In genomic region chr5:78621987-78622854, GRCm38 (mm10) we compare ENCODE assay signal across 11 mouse cellular contexts.
A peak's percentile ranks its signal among the peaks of the same experiment; 100 is the strongest.
DNase-seq lines count a peak whose midpoint lies in the region; ATAC-seq lines count a peak whose summit lies in the region.
"Had no signal": no experiment of that assay in that cellular context is flagged by ENCODE, and none has a peak within 500 bp of the region (broad histone marks: within the 10 kb centered on the region; RNA-seq: fewer than 3 reads in every experiment).

No protein-coding gene starts in this region.

- H3K4me3 ChIP-seq in forebrain, embryonic 14.5 days (ENCODE audit: low read depth, low read length), result no peak overlapping the region

- intact Hi-C loops in left cerebral cortex, postnatal 10 days (cut with DNase I), result no loop called here
- intact Hi-C loops in left cerebral cortex, postnatal 36 days (cut with DNase I), result no loop called here

- no peaks in the 10 kb centered on the region for H3K27me3 ChIP-seq in forebrain, embryonic 14.5 days (replicated peaks; ENCODE audit: control insufficient read depth, insufficient read depth, low read length)

- no peaks in the 10 kb centered on the region for H3K36me3 ChIP-seq in forebrain, embryonic 14.5 days (ENCODE audit: control insufficient read depth, insufficient read depth, low read length)

- DNase-seq in left cerebral cortex, postnatal 10 days (ENCODE audit: extremely low spot score in 1 of 2, low spot score in 2 of 2), result peak; percentile 28 to 34
- DNase-seq in left cerebral cortex, postnatal 36 days (ENCODE audit: low spot score in 2 of 2), result no peak
- peak; percentile 98 for DNase-seq in forebrain, embryonic 14.5 days (ENCODE audit: low spot score)
- peak; percentile 65 to 91 for DNase-seq in layer of hippocampus, postnatal 14 days (ENCODE audit: low spot score in 2 of 2)
- DNase-seq in right cerebral cortex, postnatal 14 days, result peak; percentile 14
- DNase-seq in kidney, adult 9 months, result no peak
- DNase-seq in heart, adult 9 months (ENCODE audit: low spot score in 2 of 2), result no peak
- no peak for DNase-seq in adrenal gland, adult 2 months
- DNase-seq: adrenal gland, postnatal 36 days; thymus, adult 18-20 months had no signal

- peak overlapping the region; percentile 82 for H3K27ac ChIP-seq in forebrain, embryonic 14.5 days (ENCODE audit: low read depth, low read length)
- H3K27ac ChIP-seq: macrophage had no signal

- no peak overlapping the region for H3K4me2 ChIP-seq in forebrain, embryonic 14.5 days (ENCODE audit: low read length)

- H3K9me3 ChIP-seq in forebrain, embryonic 14.5 days (replicated peaks; ENCODE audit: control insufficient read depth, low read length), result no peaks in the 10 kb centered on the region

- no peaks in the 10 kb centered on the region for H3K4me1 ChIP-seq in forebrain, embryonic 14.5 days (ENCODE audit: control insufficient read depth, insufficient read depth, low read length)

- no peak overlapping the region for H3K9ac ChIP-seq in forebrain, embryonic 14.5 days (ENCODE audit: low read length)

- 17% methylated on average over 5 of the region's 5 CpGs for WGBS in forebrain, embryonic 14.5 days

- peak; percentile 98 for ATAC-seq in forebrain, embryonic 14.5 days

Comparison
In these comparisons a context has a peak if more than half of its experiments do, and no peak if none do; other contexts are left out.
1. DNase-seq: peak in left cerebral cortex, postnatal 10 days (2 of 2), forebrain, embryonic 14.5 days (single experiment), layer of hippocampus, postnatal 14 days (2 of 2) and right cerebral cortex, postnatal 14 days (single experiment); none in left cerebral cortex, postnatal 36 days (0 of 2), kidney, adult 9 months (single experiment), heart, adult 9 months (0 of 2) and adrenal gland, adult 2 months (single experiment).